Mouse (Mus musculus) intestine, embryonic 15.5 days (tissue): ENCODE results near the gene Ccn1. TPM values are rescaled to one million over a fixed set of nuclear protein-coding genes. Genes with fewer than 3 reads are reported as not detected.

Source experiments
- ATAC-seq: fragments of 200-750 bp; cut with Nextera tagmentation; 2 replicates; pipeline ENCODE4 v1.8.0; 2017; ENCODE audit warnings: moderate TSS enrichment, moderate library complexity
- H3K27ac ChIP-seq: fragments of 300-500 bp; sonication (generic); 2 replicates; pipeline ENCODE4 v1.5.1; 2015; ENCODE audit warnings: mild to moderate bottlenecking, inconsistent platforms
- H3K27me3 ChIP-seq: fragments of 300-500 bp; sonication (generic); replicated peaks from 2 replicates; pipeline ENCODE4 v1.6.1; 2015; ENCODE audit warnings: inconsistent platforms
- H3K36me3 ChIP-seq: fragments of 300-500 bp; sonication (generic); 2 replicates; pipeline ENCODE4 v1.6.1; 2015; ENCODE audit warnings: inconsistent platforms
- H3K4me1 ChIP-seq: fragments of 300-500 bp; sonication (generic); replicated peaks from 2 replicates; pipeline ENCODE4 v1.6.1; 2015; ENCODE audit warnings: inconsistent platforms
- H3K4me2 ChIP-seq: fragments of 300-500 bp; sonication (generic); replicated peaks from 2 replicates; pipeline ENCODE4 v1.6.1; 2015; ENCODE audit warnings: mild to moderate bottlenecking, inconsistent platforms
- H3K4me3 ChIP-seq: fragments of 300-500 bp; sonication (generic); replicated peaks from 2 replicates; pipeline ENCODE4 v1.5.1; 2015; ENCODE audit warnings: inconsistent platforms
- H3K9ac ChIP-seq: fragments of 300-500 bp; sonication (generic); 2 replicates; pipeline ENCODE4 v1.6.1; 2015; ENCODE audit warnings: inconsistent platforms
- H3K9me3 ChIP-seq: fragments of 300-500 bp; sonication (generic); 2 replicates; pipeline ENCODE4 v1.6.1; 2016; ENCODE audit warnings: inconsistent platforms
- WGBS: fragments of 180-500 bp; shearing (Covaris S2); methylation state at CpG from one replicate; pipeline ENCODE4 v1.1.7; 2015; 5-methylcytosine and 5-hydroxymethylcytosine counted together
- polyA plus RNA-seq: library from polyadenylated mRNA; unstranded; fragments of >200 nt; fragmentation: Nextera tagmentation; extraction: Ambion mirVana; gene quantifications from 2 replicates; pipeline ENCODE4 v1.2.1, GENCODE M21; 2015

Gene Ccn1
- polyA plus RNA-seq, 1 experiment from 2014 or later = 50.4 TPM

GRCm38 (mm10) chr3:145628643-145629042 is 21.1 kb downstream of the Ccn1 start:
- H3K27me3 ChIP-seq = no peaks in the 10 kb centered on the region
- no peaks in the 10 kb centered on the region for H3K36me3 ChIP-seq
- peaks cover 15% of the 10 kb centered on the region for H3K4me1 ChIP-seq
- H3K9ac ChIP-seq = no peak overlapping the region
- no peak overlapping the region for H3K4me3 ChIP-seq
- H3K27ac ChIP-seq = no peak overlapping the region
- no peak overlapping the region for H3K4me2 ChIP-seq
- ATAC-seq = no peak
- H3K9me3 ChIP-seq = no peaks in the 10 kb centered on the region
- WGBS = 42% methylated on average over 5 of the region's 5 CpGs

GRCm38 (mm10) chr3:145627830-145628229 is 22.0 kb downstream of the Ccn1 start:
- no peaks in the 10 kb centered on the region for H3K36me3 ChIP-seq
- no peak overlapping the region for H3K9ac ChIP-seq
- H3K9me3 ChIP-seq = no peaks in the 10 kb centered on the region
- ATAC-seq = no peak
- 94% methylated on average over 3 of the region's 3 CpGs for WGBS
- H3K27me3 ChIP-seq = no peaks in the 10 kb centered on the region
- H3K4me2 ChIP-seq = no peak overlapping the region
- no peak overlapping the region for H3K27ac ChIP-seq
- H3K4me3 ChIP-seq = no peak overlapping the region
- H3K4me1 ChIP-seq = peaks cover 9% of the 10 kb centered on the region

GRCm38 (mm10) chr3:145626063-145626462 is 23.7 kb downstream of the Ccn1 start:
- Histone ChIP-seq H3K4me3 (no peak overlapping the region), H3K9ac (no peak overlapping the region), H3K4me1 (0 out of 2 replicates have a peak, but pooled peaks cover 3% of the 10 kb centered on the region), H3K9me3 (no peaks in the 10 kb centered on the region), H3K27me3 (no peaks in the 10 kb centered on the region), H3K4me2 (no peak overlapping the region), H3K27ac (no peak overlapping the region), H3K36me3 (no peaks in the 10 kb centered on the region)
- no peak for ATAC-seq
- 92% methylated on average over 1 of the region's 1 CpGs for WGBS

GRCm38 (mm10) chr3:145625546-145625945 is 24.2 kb downstream of the Ccn1 start:
- WGBS = 75% methylated on average over 9 of the region's 9 CpGs
- 0 out of 2 replicates have a peak, but pooled peaks cover 3% of the 10 kb centered on the region for H3K4me1 ChIP-seq
- H3K4me2 ChIP-seq = no peak overlapping the region
- ATAC-seq = no peak
- no peak overlapping the region for H3K9ac ChIP-seq
- no peak overlapping the region for H3K4me3 ChIP-seq
- no peaks in the 10 kb centered on the region for H3K36me3 ChIP-seq
- H3K27ac ChIP-seq = no peak overlapping the region
- no peaks in the 10 kb centered on the region for H3K27me3 ChIP-seq
- no peaks in the 10 kb centered on the region for H3K9me3 ChIP-seq

GRCm38 (mm10) chr3:145624786-145625185 is 25.0 kb downstream of the Ccn1 start:
- Histone ChIP-seq H3K27ac (no peak overlapping the region), H3K9ac (no peak overlapping the region), H3K4me2 (no peak overlapping the region), H3K36me3 (no peaks in the 10 kb centered on the region), H3K9me3 (no peaks in the 10 kb centered on the region), H3K27me3 (no peaks in the 10 kb centered on the region), H3K4me3 (no peak overlapping the region), H3K4me1 (0 out of 2 replicates have a peak, but pooled peaks cover 3% of the 10 kb centered on the region)
- ATAC-seq = no peak
- 79% methylated on average over 4 of the region's 4 CpGs for WGBS

GRCm38 (mm10) chr3:145623047-145623446 is 26.7 kb downstream of the Ccn1 start:
- no peak overlapping the region for H3K27ac ChIP-seq
- H3K4me3 ChIP-seq = no peak overlapping the region
- H3K9me3 ChIP-seq = no peaks in the 10 kb centered on the region
- WGBS = 78% methylated on average over 12 of the region's 12 CpGs
- no peaks in the 10 kb centered on the region for H3K36me3 ChIP-seq
- H3K4me2 ChIP-seq = no peak overlapping the region
- no peaks in the 10 kb centered on the region for H3K27me3 ChIP-seq
- H3K9ac ChIP-seq = no peak overlapping the region
- ATAC-seq = no peak; the same call in 1 of the 2 replicates
- H3K4me1 ChIP-seq = no peaks in the 10 kb centered on the region

- no peaks in the 10 kb centered on the region for H3K36me3 ChIP-seq
- H3K9ac ChIP-seq = no peak overlapping the region
- no peaks in the 10 kb centered on the region for H3K27me3 ChIP-seq
- no peak overlapping the region for H3K4me2 ChIP-seq
- H3K4me3 ChIP-seq = no peak overlapping the region
- H3K4me1 ChIP-seq = no peaks in the 10 kb centered on the region
- no peak overlapping the region for H3K27ac ChIP-seq
- no peaks in the 10 kb centered on the region for H3K9me3 ChIP-seq
- WGBS = 72% methylated on average over 4 of the region's 4 CpGs
- no peak for ATAC-seq
Observed at GRCm38 (mm10) chr3:145621209-145621608, 28.6 kb downstream of the Ccn1 start.

- H3K4me3 ChIP-seq = no peak overlapping the region
- H3K9me3 ChIP-seq = no peaks in the 10 kb centered on the region
- ATAC-seq = no peak
- no peaks in the 10 kb centered on the region for H3K4me1 ChIP-seq
- no peak overlapping the region for H3K9ac ChIP-seq
- 90% methylated on average over 17 of the region's 17 CpGs for WGBS
- no peaks in the 10 kb centered on the region for H3K27me3 ChIP-seq
- no peaks in the 10 kb centered on the region for H3K36me3 ChIP-seq
- no peak overlapping the region for H3K27ac ChIP-seq
- H3K4me2 ChIP-seq = no peak overlapping the region
Observed at GRCm38 (mm10) chr3:145619621-145620365, 30.0 kb downstream of the Ccn1 start.

GRCm38 (mm10) chr3:145618299-145618698 is 31.5 kb downstream of the Ccn1 start:
- Histone ChIP-seq H3K4me1 (peaks cover 4% of the 10 kb centered on the region; the same call in 1 of the 2 replicates), H3K4me2 (no peak overlapping the region), H3K27me3 (no peaks in the 10 kb centered on the region), H3K4me3 (no peak overlapping the region), H3K36me3 (no peaks in the 10 kb centered on the region), H3K27ac (no peak overlapping the region), H3K9me3 (no peaks in the 10 kb centered on the region), H3K9ac (no peak overlapping the region)
- ATAC-seq = no peak
- 72% methylated on average over 9 of the region's 9 CpGs for WGBS

GRCm38 (mm10) chr3:145614362-145615115 is 35.2 kb downstream of the Ccn1 start:
- Histone ChIP-seq H3K4me3 (no peak overlapping the region), H3K4me2 (peak overlapping the region; percentile 24; the same call in 1 of the 2 replicates), H3K27ac (no peak overlapping the region; the same call in 1 of the 2 replicates), H3K9me3 (no peaks in the 10 kb centered on the region), H3K36me3 (no peaks in the 10 kb centered on the region), H3K4me1 (peaks cover 4% of the 10 kb centered on the region; the same call in 1 of the 2 replicates), H3K27me3 (no peaks in the 10 kb centered on the region), H3K9ac (no peak overlapping the region)
- peak; percentile 57 for ATAC-seq
- 17% methylated on average over 17 of the region's 17 CpGs for WGBS

- WGBS = 79% methylated on average over 4 of the region's 4 CpGs
- H3K9me3 ChIP-seq = no peaks in the 10 kb centered on the region
- H3K4me1 ChIP-seq = peaks cover 4% of the 10 kb centered on the region; the same call in 1 of the 2 replicates
- no peaks in the 10 kb centered on the region for H3K27me3 ChIP-seq
- no peak overlapping the region for H3K27ac ChIP-seq
- H3K36me3 ChIP-seq = no peaks in the 10 kb centered on the region
- no peak overlapping the region for H3K4me2 ChIP-seq
- H3K9ac ChIP-seq = no peak overlapping the region
- ATAC-seq = no peak
- H3K4me3 ChIP-seq = no peak overlapping the region
Observed at GRCm38 (mm10) chr3:145613234-145613633, 36.5 kb downstream of the Ccn1 start.

- ATAC-seq = no peak
- no peaks in the 10 kb centered on the region for H3K36me3 ChIP-seq
- no peak overlapping the region for H3K9ac ChIP-seq
- H3K9me3 ChIP-seq = no peaks in the 10 kb centered on the region
- no peaks in the 10 kb centered on the region for H3K27me3 ChIP-seq
- no peak overlapping the region for H3K27ac ChIP-seq
- no peak overlapping the region for H3K4me2 ChIP-seq
- 30% methylated on average over 4 of the region's 4 CpGs for WGBS
- H3K4me1 ChIP-seq = peaks cover 4% of the 10 kb centered on the region; the same call in 1 of the 2 replicates
- H3K4me3 ChIP-seq = no peak overlapping the region
Observed at GRCm38 (mm10) chr3:145612662-145613061, 37.1 kb downstream of the Ccn1 start.
